Mouse (Mus musculus) right cerebral cortex, postnatal 25 days (tissue): ENCODE measurements around the gene Lama1.

Experiments used
- DNase-seq: peaks from one replicate; pipeline ENCODE4 v3.0.0; 2022

The Lama1 gene

GRCm38 (mm10) chr17:67861080-67861630, 164.1 kb downstream of the Lama1 start:
- no peak for DNase-seq

- peak; percentile 67 for DNase-seq
These were observed 164.9 kb downstream of the Lama1 start for GRCm38 (mm10) chr17:67861744-67862535.

- no peak for DNase-seq
These were observed 167.3 kb downstream of the Lama1 start for GRCm38 (mm10) chr17:67864363-67864762.

GRCm38 (mm10) chr17:67864912-67865311, 167.9 kb downstream of the Lama1 start:
- no peak for DNase-seq

- no peak for DNase-seq
These were observed 169.0 kb downstream of the Lama1 start for GRCm38 (mm10) chr17:67866026-67866425.

- DNase-seq: no peak
These were observed 169.6 kb downstream of the Lama1 start for GRCm38 (mm10) chr17:67866541-67867241.

GRCm38 (mm10) chr17:67869731-67870601, 172.9 kb downstream of the Lama1 start:
- peak; percentile 62 for DNase-seq
